Mouse (Mus musculus) MEL (cell line): ENCODE data around the gene Drc3. TPM values are rescaled to one million over a fixed set of nuclear protein-coding genes. Genes with fewer than 3 reads are reported as not detected.

Source experiments
- DNase-seq: peaks from one replicate; pipeline ENCODE4 v3.0.0; 2011; ENCODE audit warnings: low read depth, low spot score
- H3K27ac ChIP-seq: 2 replicates; pipeline ENCODE4 v1.5.1; 2012; ENCODE audit warnings: low read depth, mild to moderate bottlenecking, control low read depth, low read length, moderate library complexity; ENCODE audit not compliant: control insufficient read depth
- H3K27me3 ChIP-seq, 2 experiments: fragments of 150-350 bp in 1 of 2; sonication (generic) in 1 of 2; 2 replicates each; pipeline ENCODE4 v1.6.1; 2012; ENCODE audit warnings: low read length in 2 of 2, mild to moderate bottlenecking in 2 of 2, improper control_type of control experiment in 1 of 2, moderate library complexity in 1 of 2; ENCODE audit not compliant: insufficient read depth in 2 of 2, control insufficient read depth in 1 of 2
- H3K36me3 ChIP-seq, 2 experiments: 2 replicates each; pipeline ENCODE4 v1.6.1; 2012 to 2014; ENCODE audit warnings: low read length in 2 of 2, improper control_type of control experiment in 1 of 2, inconsistent platforms in 1 of 2, mild to moderate bottlenecking in 1 of 2; ENCODE audit not compliant: insufficient read depth in 2 of 2, control insufficient read depth in 1 of 2
- H3K4me1 ChIP-seq, 2 experiments: fragments of 150-350 bp in 1 of 2; sonication (generic) in 1 of 2; 2 replicates each; pipeline ENCODE4 v1.6.1; 2012; ENCODE audit warnings: low read length in 2 of 2, improper control_type of control experiment in 1 of 2, mild to moderate bottlenecking in 1 of 2; ENCODE audit not compliant: insufficient read depth in 2 of 2, control insufficient read depth in 1 of 2
- H3K4me3 ChIP-seq, 2 experiments: fragments of 150-350 bp in 1 of 2; sonication (generic) in 1 of 2; 2 replicates each; pipeline ENCODE4 v1.5.1; 2012; ENCODE audit warnings: low read depth in 2 of 2, low read length in 2 of 2, mild to moderate bottlenecking in 2 of 2, moderate library complexity in 2 of 2, control low read depth in 1 of 2, improper control_type of control experiment in 1 of 2; ENCODE audit not compliant: control insufficient read depth in 1 of 2, insufficient read depth in 1 of 2
- H3K79me2 ChIP-seq: 2 replicates; pipeline ENCODE4 v1.6.1; 2012; ENCODE audit warnings: mild to moderate bottlenecking, low read length, moderate library complexity; ENCODE audit not compliant: control insufficient read depth, poor library complexity, insufficient read depth
- H3K9ac ChIP-seq: 2 replicates; pipeline ENCODE4 v1.6.1; 2012; ENCODE audit warnings: low read depth, mild to moderate bottlenecking, control low read depth, low read length, moderate library complexity; ENCODE audit not compliant: control insufficient read depth, poor library complexity, severe bottlenecking
- H3K9me3 ChIP-seq: fragments of 150-350 bp; sonication (generic); replicated peaks from 2 replicates; pipeline ENCODE4 v1.6.1; 2012; ENCODE audit warnings: mild to moderate bottlenecking, low read length, improper control_type of control experiment, moderate library complexity; ENCODE audit not compliant: insufficient read depth
- CTCF ChIP-seq, 3 experiments: IDR thresholded peaks in 2 of 3; conservative IDR thresholded peaks in 1 of 3; 2 replicates each; pipeline ENCODE4 v1.5.1; 2011 to 2012; ENCODE audit warnings: low read length in 3 of 3, low read depth in 2 of 3, mild to moderate bottlenecking in 2 of 3, improper control_type of control experiment in 1 of 3, inconsistent platforms in 1 of 3, mixed read lengths in 1 of 3, moderate library complexity in 1 of 3; ENCODE audit not compliant: control insufficient read depth in 1 of 3, insufficient read depth in 1 of 3, poor library complexity in 1 of 3, severe bottlenecking in 1 of 3
- E2F4 ChIP-seq: IDR thresholded peaks from 2 replicates; pipeline ENCODE4 v1.6.1; 2011; ENCODE audit warnings: low read depth, low read length, improper control_type of control experiment, borderline replicate concordance
- GATA1 ChIP-seq: IDR thresholded peaks from 2 replicates; pipeline ENCODE4 v1.6.1; 2011; ENCODE audit warnings: low read depth, low read length, improper control_type of control experiment
- HCFC1 ChIP-seq: IDR thresholded peaks from 2 replicates; pipeline ENCODE4 v1.6.1; 2012; ENCODE audit warnings: low read depth, mild to moderate bottlenecking, inconsistent platforms, low read length, improper control_type of control experiment, moderate library complexity
- KAT2A ChIP-seq: conservative IDR thresholded peaks from 2 replicates; pipeline ENCODE4 v1.6.1; 2012; ENCODE audit warnings: low read depth, low read length, improper control_type of control experiment, inconsistent platforms
- MAFK ChIP-seq: IDR thresholded peaks from 2 replicates; pipeline ENCODE4 v1.6.1; 2011; ENCODE audit warnings: low read depth, mild to moderate bottlenecking, low read length, improper control_type of control experiment, borderline replicate concordance
- MAX ChIP-seq: IDR thresholded peaks from 2 replicates; pipeline ENCODE4 v1.6.1; 2011; ENCODE audit warnings: low read length, improper control_type of control experiment
- MXI1 ChIP-seq: IDR thresholded peaks from 2 replicates; pipeline ENCODE4 v1.6.1; 2011; ENCODE audit warnings: mild to moderate bottlenecking, low read depth, low read length, improper control_type of control experiment
- MYB ChIP-seq: IDR thresholded peaks from 2 replicates; pipeline ENCODE4 v1.6.1; 2011; ENCODE audit warnings: mild to moderate bottlenecking, low read depth, low read length, improper control_type of control experiment
- RAD21 ChIP-seq: IDR thresholded peaks from 2 replicates; pipeline ENCODE4 v1.6.1; 2011; ENCODE audit warnings: mild to moderate bottlenecking, low read depth, low read length, improper control_type of control experiment
- RCOR1 ChIP-seq: IDR thresholded peaks from 2 replicates; pipeline ENCODE4 v1.6.1; 2012; ENCODE audit warnings: low read depth, mild to moderate bottlenecking, inconsistent platforms, low read length, improper control_type of control experiment
- SIN3A ChIP-seq: IDR thresholded peaks from 2 replicates; pipeline ENCODE4 v1.6.1; 2012; ENCODE audit warnings: low read length, improper control_type of control experiment, inconsistent platforms
- SMC3 ChIP-seq: IDR thresholded peaks from 2 replicates; pipeline ENCODE4 v1.6.1; 2011; ENCODE audit warnings: low read depth, low read length, improper control_type of control experiment
- TBP ChIP-seq: IDR thresholded peaks from 2 replicates; pipeline ENCODE4 v1.8.0; 2011; ENCODE audit warnings: low read depth, low read length, improper control_type of control experiment
- UBTF ChIP-seq: IDR thresholded peaks from 2 replicates; pipeline ENCODE4 v1.6.1; 2012; ENCODE audit warnings: low read depth, mild to moderate bottlenecking, inconsistent platforms, low read length, improper control_type of control experiment, moderate library complexity, borderline replicate concordance; ENCODE audit not compliant: insufficient read depth
- USF2 ChIP-seq, 2 experiments: IDR thresholded peaks; 2 replicates each; pipeline ENCODE4 v1.6.1; 2011 to 2012; ENCODE audit warnings: improper control_type of control experiment in 2 of 2, low read length in 2 of 2, borderline replicate concordance in 1 of 2, inconsistent platforms in 1 of 2, low read depth in 1 of 2, mild to moderate bottlenecking in 1 of 2; ENCODE audit not compliant: insufficient read depth in 1 of 2
- ZKSCAN1 ChIP-seq: IDR thresholded peaks from 2 replicates; pipeline ENCODE4 v1.6.1; 2012; ENCODE audit warnings: low read depth, mild to moderate bottlenecking, inconsistent platforms, low read length, improper control_type of control experiment, moderate library complexity
- ZMIZ1 ChIP-seq: IDR thresholded peaks from 2 replicates; pipeline ENCODE4 v1.6.1; 2012; ENCODE audit warnings: low read depth, mild to moderate bottlenecking, inconsistent platforms, low read length, improper control_type of control experiment, moderate library complexity
- ZNF384 ChIP-seq: IDR thresholded peaks from 2 replicates; pipeline ENCODE4 v1.6.1; 2012; ENCODE audit warnings: low read depth, mild to moderate bottlenecking, inconsistent platforms, low read length, improper control_type of control experiment
- polyA plus RNA-seq, 2 experiments: library from polyadenylated mRNA; stranded (reverse) in 1 of 2; unstranded in 1 of 2; fragments of >175 nt in 1 of 2; fragments of >200 nt in 1 of 2; gene quantifications; 2 replicates each; pipeline versions ENCODE4 v1.2.1 to v1.2.4; 2012; ENCODE audit warnings: low replicate concordance in 2 of 2, low read depth in 1 of 2; ENCODE audit not compliant: insufficient read length in 2 of 2, insufficient read depth in 1 of 2, missing spikeins in 1 of 2
- total RNA-seq: library from RNA; depleted of rRNA; stranded (reverse); fragments of 300-350 nt; gene quantifications from 2 replicates; pipeline ENCODE4 v1.2.3, GENCODE M21; 2012

Drc3 gene
- total and polyA plus RNA-seq, 3 experiments: 0.69 to 0.91 TPM; not detected in 1

- TF ChIP-seq MYB (no peak), MXI1 (no peak), ZNF384 (0 out of 2 replicates have a peak, but pooled peaks have one; percentile 21), MAFK (no peak), ZKSCAN1 (no peak)
- TF ChIP-seq, all 39 proteins: peak for 4
Observed at GRCm38 (mm10) chr11:60345868-60346267, 7.3 kb upstream of the Drc3 start (continued).

- Histone ChIP-seq H3K9ac (no peak overlapping the region), H3K27ac (no peak overlapping the region), H3K27me3 (no peaks in the 10 kb centered on the region), H3K9me3 (no peaks in the 10 kb centered on the region), H3K79me2 (no peaks in the 10 kb centered on the region; the same call in 1 of the 2 replicates), H3K4me3 (no peak overlapping the region), H3K4me1 (peaks cover 4 to 8% of the 10 kb centered on the region in 2 experiments), H3K36me3 (peaks cover 0 to 20% of the 10 kb centered on the region in 2 experiments; a peak in 2 of 4 replicates)
- TF ChIP-seq SIN3A (0 out of 2 replicates have a peak, but pooled peaks have one; percentile 21), CTCF (IDR thresholded peaks at IDR 0.05 in 2 of 3, conservative IDR thresholded peaks at IDR 0.05 in 1 of 3; ENCODE audit: control insufficient read depth in 1 of 3, insufficient read depth in 1 of 3, low read depth in 2 of 3, low read length in 3 of 3, poor library complexity in 1 of 3, severe bottlenecking in 1 of 3) (no peak), GATA1 (peak; percentile 32; the same call in 1 of the 2 replicates)
- peak; percentile 28 for DNase-seq
Observed at GRCm38 (mm10) chr11:60346537-60346936, 6.6 kb upstream of the Drc3 start.

- H3K4me1 ChIP-seq: peaks cover 0 to 17% of the 10 kb centered on the region in 2 experiments; a peak in 2 of 4 replicates
- DNase-seq: peak; percentile 65
- no peak for TF ChIP-seq MAX
- TF ChIP-seq SMC3: peak; percentile 30; the same call in 1 of the 2 replicates
- TF ChIP-seq RAD21: peak; percentile 44
- TF ChIP-seq RCOR1: no peak
- TF ChIP-seq E2F4: no peak
- no peak for TF ChIP-seq ZMIZ1
- TF ChIP-seq USF2 (IDR thresholded peaks at IDR 0.05; ENCODE audit: borderline replicate concordance in 1 of 2, insufficient read depth in 1 of 2, low read depth in 1 of 2, low read length in 2 of 2): no peak
- TF ChIP-seq KAT2A: no peak
- TF ChIP-seq HCFC1: no peak
- no peak for TF ChIP-seq TBP
- peak in 1 of 3 experiments; percentile 51; a peak in 3 of 6 replicates for TF ChIP-seq CTCF (IDR thresholded peaks at IDR 0.05 in 2 of 3, conservative IDR thresholded peaks at IDR 0.05 in 1 of 3; ENCODE audit: control insufficient read depth in 1 of 3, insufficient read depth in 1 of 3, low read depth in 2 of 3, low read length in 3 of 3, poor library complexity in 1 of 3, severe bottlenecking in 1 of 3)
- no peak for TF ChIP-seq UBTF
Observed at GRCm38 (mm10) chr11:60351388-60351787, 1.7 kb upstream of the Drc3 start.

More at GRCm38 (mm10) chr11:60351388-60351787, 1.7 kb upstream of the Drc3 start:
- Histone ChIP-seq H3K79me2 (peaks cover 4% of the 10 kb centered on the region; the same call in 1 of the 2 replicates), H3K9me3 (no peaks in the 10 kb centered on the region), H3K27ac (no peak overlapping the region), H3K27me3 (no peaks in the 10 kb centered on the region), H3K36me3 (peaks cover 0 to 18% of the 10 kb centered on the region in 2 experiments; a peak in 2 of 4 replicates), H3K4me3 (peak overlapping the region; percentile 61 to 85), H3K9ac (peak overlapping the region; percentile 78)
